Mouse (Mus musculus): Measurements from ENCODE around the gene Agpat1.

Gene Agpat1

DNA sequence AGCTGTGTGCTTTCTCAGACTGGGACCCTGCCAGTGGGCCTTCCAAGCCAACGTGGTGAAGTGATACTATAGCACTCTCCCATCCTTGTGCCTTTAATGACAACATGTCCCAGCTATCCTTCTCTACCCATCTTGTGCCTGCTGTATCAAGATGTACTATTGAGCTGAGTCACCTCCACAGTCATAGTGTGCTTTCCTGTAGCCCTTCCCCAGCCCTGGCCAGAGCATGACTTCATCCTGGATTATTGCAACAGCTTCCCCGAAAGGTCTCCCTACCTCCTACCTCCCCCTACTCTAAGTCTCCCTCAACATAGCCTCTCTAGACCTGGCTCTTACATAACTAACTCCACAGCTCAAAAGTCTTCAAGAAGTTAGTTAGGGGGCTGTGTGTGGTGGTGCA lies 31.6 kb downstream of the Agpat1 start:
- no peak for DNase-seq (ENCODE audit: low spot score)

DNA sequence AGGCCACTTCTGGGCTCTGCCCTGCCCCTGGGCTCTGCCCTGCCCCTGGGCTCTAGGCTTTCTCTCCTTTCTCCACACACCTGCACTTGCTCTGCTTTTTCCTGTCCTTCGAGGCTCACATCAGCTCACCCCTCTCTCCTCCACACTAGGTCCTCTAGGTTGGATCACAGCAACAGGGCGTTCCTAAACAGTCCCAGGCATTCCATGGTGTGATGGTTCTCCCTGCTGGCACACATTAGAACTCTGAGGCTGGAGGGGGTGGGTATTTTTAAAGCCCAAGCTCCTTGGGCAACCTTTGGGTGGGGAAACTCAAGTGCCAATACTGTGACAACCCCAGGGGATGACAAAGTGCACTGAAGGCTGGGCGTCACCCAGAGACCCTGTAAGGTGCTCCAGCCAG lies 33.4 kb downstream of the Agpat1 start:
- DNase-seq (ENCODE audit: low spot score): no peak

DNA sequence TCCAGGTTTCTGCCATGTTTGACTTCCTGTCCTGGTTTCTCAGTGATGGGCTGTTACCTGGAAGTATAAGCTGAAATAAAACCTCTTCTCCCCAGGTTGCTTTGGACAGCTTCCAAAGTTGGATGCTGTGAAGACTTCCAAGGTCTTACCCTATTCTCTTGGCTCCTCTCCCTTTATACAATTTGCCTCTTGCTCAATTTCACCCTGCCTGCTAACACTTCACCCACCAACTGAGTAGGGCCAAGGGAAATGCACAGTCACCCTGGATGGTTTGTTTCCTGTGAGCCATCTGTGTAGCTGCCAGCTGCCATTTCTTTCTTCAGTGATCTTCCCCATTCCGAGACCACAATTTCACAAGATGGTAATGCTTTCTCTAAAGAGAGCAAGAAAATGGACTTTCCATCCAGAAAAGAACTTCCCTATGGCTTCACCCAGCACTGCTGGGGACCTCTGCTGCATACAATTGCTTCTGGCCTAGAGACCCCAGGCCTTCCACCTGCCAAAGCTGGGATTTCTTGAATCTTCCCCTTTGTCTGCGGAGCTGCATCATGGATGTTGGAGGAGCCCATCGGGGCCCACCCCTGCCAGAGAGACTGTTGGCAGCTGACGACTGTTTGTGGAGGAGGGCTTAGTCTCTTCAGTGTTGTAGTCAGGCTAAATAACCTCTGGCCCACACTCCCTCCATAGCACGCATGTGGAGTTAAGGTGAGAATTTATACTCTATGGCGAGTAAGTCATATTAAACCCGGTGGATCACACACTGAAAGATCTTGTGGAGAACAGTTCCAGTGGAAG lies 35.6 kb downstream of the Agpat1 start:
- DNase-seq (ENCODE audit: low spot score): no peak

DNA sequence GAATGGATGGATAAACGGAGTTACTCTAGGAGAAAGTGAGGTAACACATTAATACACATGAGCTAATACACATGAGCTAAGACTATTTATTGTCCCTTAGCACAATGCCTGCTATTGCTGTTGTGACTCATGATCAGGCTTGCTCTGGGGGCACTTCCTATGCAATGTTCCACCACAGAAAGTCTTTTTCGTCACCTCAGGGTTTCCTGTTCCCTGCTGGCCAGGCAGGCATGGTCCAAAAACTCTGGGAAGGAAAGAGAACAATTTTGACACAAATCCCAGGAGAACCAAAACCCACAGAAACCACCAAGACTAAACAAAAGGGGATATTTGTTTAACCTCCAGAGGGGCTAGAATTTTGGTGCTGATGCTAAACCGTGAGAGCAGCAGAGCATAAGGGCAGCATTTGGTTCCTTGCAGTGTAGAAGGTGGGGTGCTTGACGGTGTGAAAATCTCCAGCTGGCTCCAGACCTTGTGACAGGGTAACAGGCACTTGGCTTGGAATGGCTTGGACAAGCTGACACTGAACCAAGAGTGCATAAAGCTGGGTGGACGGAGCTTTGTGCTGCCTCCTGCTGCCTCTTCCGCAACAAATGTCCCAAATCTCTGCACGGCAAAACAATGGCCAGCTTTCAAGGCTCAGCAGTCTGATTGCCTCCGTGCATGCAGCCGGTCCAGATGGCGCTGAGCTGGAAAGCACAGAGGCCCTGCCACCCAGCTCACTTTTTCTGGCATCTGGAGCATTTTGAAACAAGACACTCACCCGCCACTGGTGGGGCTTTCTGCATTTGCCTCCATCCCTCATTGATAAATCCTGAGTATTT lies 36.9 kb downstream of the Agpat1 start:
- DNase-seq (ENCODE audit: low spot score): peak; percentile 69

DNA sequence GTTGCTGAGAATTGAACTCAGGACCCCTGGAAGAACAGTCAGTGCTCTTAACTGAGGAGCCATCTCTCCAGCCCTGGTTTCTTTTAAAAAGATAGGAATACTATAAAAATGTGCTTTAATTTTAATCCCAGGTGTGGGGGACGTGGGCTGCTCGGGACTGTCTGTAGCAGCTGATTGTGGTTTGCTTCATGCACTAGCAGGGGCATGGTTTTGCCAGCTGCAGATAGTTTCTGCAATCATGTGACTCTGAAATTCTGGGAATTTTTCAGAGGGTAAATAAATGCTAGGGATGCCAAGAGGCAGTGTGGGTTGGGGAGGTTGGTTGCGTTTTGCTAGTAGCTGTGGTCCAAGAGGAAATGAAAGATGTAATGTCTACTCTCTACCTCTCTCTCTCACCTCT lies 37.9 kb downstream of the Agpat1 start:
- DNase-seq (ENCODE audit: low spot score): no peak

DNA sequence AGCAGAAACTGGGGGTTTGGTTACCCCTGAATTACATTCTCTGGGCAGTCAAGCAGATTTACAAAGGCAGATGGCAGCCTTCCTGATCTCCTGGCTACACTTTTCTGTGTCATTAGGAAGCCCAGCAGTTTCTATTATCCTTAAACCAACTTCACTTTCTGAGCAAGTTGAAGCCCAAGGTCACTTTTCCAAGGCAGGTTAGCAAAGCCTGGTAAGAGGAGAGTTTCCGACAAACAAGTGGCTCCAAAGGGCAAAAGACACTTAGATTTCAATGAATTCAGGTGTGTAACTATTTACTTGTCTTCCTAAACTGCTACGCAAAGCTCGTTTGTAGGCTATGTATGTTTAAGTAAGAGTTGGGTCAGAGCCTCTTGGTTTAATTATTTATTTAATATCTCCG lies 39.3 kb downstream of the Agpat1 start:
- DNase-seq (ENCODE audit: low spot score): no peak

DNA sequence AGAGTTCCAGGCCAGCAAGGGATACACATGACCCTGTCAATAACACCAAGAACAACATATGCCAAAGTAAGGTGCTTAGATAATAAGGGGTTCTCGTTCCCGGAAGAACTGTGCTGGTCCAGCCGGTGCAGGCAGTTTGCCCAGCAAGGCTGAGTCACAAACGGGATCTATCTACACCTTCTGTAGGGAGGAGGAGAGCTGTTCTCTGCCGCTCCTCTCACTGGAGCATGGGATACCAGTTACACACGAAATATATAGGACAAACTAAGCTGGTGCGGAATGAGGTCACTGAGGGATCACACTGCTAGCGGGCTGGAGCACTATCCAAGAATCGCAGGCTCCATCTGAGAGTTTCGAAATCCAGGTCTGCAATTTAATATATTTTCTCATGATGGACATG lies 39.9 kb downstream of the Agpat1 start:
- DNase-seq (ENCODE audit: low spot score): no peak

DNA sequence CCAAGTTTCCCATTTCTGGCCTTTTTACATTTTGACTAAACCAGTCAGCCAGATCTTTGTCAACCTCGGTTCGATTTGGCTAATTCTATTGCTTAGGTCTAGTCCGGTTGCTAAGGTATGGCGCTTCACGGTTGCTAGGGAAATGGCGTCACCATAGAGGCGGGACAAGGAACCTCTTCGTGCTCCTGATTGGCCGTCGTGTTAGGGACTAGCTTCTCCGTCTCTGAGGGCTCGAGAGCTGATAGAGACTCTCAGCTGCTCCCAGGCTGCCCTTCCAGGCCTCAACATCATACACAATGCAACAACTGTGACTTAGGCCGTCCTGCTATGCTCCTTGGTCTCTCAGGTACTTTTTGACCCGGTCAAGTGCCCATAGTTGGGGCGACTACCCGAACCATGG lies 40.5 kb downstream of the Agpat1 start, which contains the start of gene Fkbpl:
Gene Fkbpl (plus strand): TSS at position 157 of the 400 bp plus-strand sequence.
- DNase-seq (ENCODE audit: low spot score): peak; percentile 99

DNA sequence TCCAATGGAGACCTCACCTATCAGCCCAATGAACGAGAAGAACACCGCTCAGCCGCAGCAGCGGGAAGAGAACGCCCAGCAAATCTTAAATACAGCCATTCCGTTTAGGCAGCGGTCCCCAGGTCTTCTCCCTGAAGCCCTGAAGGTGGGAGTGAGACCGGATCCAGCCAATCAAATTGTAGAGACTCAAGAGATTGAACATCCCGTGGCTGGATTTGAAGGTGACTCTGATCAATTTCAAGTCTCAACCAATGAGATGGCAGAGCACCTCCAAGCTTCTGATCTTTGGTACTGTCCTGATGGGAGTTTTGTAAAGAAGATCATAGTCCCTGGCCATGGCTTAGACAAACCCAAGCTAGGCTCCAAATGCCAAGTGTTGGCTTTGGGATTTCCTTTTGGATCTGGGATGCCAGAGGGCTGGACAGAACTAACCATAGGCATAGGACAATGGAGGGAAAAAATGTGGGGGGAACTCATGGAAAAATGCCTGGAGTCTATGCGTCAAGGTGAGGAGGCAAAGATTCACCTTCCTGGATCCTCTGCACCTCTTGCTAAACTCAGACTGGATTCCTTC lies 41.3 kb downstream of the Agpat1 start:
- DNase-seq (ENCODE audit: low spot score): no peak

DNA sequence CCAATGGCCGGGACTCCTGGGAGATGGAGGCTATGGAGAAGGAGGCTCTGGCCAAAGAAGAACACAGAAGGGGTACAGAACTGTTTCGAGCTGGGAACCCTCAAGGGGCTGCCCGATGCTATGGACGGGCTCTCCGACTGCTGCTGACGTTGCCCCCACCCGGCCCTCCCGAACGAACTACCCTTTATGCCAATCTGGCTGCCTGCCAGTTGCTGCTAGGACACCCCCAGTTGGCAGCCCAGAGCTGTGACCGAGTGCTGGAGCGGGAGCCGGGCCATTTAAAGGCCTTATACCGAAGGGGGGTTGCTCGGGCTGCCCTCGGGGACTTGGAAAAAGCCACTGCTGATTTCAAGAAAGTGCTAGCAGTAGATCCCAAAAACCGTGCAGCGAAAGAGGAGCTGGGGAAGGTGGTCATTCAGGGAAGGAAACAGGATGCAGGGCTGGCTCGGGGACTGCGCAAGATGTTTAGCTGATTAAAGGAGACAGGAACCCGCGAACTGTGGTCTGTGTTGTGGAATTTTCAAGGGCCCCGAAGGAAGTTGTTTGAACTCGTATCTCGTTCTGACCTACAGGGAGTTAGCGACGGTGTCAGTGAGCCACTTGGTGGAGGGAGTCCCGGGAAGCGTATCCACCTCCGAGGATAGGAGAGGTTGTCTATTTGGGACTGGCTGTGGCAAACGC lies 41.9 kb downstream of the Agpat1 start:
- no peak for DNase-seq (ENCODE audit: low spot score)

DNA sequence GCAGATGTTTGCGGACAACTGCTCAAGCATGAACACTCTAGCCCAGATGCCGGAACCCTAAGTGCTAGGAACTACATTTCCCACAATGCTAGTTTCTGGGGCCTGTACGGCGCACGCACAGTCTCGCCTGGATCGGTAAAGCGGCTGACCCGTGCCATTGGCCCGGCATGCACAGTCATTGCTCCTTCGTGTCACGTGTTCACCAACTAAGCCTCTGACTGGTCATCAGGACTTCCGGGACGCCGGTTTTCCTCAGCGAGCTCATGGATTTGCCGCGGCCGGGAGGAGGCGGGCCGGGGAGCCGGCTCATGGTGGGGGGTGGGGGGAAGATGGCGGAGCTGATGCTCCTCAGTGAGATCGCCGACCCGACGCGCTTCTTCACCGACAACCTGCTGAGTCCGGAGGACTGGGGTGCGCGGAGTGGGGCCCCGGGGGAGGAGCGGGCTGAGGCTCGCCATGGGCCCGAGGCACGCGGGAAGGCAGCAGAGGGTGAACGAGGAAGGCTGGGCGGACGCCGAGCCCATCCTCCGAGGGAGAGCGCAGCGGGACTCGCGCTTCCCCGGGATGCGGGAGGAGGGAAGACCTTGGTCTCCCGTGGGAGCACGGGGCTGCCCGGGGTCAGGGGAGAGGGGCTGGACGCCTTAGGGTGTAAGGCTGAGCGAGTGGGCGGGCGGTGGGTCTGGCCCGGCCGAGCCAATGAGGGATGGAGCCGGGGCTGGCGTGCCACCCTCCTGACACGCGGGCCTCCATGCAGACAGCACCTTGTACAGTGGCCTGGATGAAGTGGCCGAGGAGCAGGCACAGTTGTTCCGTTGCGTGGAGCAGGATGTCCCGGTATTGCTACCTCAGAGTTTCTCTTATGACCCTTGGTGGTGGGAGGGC lies 43.1 kb downstream of the Agpat1 start, which contains the start of gene Atf6b:
Gene Atf6b (plus strand): TSS at position 241 of the 882 bp plus-strand sequence.
- DNase-seq (ENCODE audit: low spot score): peak; percentile 98

DNA sequence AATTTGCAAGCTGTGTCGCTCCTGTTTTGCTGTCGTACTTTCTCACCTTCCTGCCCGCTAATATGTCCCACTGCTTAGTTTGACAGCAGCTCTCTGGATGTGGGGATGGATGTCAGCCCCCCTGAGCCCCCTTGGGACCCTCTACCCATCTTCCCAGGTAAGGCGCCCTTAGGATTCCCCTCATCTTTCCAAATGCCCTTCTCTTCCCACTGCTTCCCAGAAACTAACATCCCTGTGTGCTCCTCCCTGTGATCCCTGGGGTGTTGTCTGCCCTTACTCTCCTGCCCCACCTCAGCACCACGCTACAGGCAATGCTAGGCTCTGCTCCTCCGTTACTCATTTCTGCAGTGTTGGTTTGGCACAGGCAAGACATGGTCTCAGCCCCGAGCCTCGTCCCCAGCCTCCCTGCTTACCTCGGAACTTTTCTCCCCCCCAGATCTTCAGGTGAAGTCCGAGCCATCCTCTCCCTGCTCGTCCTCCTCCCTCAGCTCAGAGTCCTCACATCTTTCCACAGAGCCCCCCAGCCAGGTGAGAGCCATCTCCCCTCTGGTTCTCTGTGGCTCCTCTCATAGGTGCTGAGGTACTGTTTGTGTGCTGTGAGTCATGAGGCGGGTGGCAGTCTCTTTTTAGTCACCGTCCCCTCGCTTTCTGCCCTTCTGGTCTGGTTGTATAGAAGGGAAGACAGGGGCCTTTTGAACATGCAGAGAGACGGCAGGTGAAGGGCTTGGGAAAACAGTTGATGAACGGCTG lies 44.3 kb downstream of the Agpat1 start:
- no peak for DNase-seq (ENCODE audit: low spot score)

DNA sequence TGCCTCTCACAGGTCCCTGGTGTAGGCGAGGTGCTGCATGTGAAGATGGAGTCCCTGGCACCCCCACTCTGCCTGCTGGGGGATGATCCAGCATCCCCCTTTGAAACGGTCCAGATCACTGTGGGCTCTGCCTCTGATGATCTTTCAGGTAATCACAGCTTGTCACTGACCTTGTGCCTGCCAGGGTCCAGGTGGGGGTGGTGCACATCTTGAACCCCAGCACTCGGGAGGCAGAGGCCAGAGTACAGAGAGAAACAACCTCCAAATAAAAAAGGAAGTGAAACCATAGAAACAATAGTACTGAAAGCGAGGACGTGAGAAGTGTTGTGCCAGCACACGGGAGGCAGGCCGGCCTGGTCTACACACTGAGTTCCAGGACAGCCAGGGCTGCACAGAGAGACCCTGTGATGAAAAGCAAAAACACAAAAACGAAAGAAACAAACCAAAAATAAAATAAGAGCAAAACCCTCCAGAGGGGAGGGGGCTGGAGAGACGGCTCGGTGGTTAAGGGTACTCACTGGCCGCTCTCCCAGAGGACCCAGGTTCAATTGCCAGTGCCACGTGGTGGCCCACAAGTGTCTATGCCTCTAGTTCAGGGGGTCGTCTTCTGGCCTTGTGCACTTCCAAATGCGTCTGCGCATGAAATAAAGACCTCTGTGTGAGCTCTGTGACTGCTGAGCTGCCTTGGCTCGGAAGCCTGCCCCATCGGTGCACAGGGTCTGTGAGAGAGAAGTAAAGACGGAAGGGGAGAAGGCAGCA lies 45.2 kb downstream of the Agpat1 start:
- DNase-seq (ENCODE audit: low spot score): no peak

DNA sequence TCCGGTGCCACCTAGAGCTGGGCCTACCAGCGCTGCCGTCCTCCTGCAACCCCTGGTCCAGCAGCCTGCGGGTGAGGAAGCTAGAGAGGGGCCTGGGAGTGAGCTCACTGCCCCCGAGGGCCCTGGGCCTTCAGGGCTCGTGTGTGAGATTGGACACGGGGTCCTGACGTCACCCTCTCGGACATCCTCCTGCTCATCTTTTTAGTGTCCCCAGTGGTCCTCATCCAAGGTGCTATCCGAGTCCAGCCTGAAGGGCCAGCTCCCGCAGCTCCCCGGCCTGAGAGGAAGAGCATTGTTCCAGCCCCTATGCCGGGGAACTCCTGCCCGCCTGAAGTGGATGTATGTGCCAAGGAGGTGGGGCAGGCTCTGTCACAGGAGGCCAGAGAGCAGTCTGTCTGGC lies 46.7 kb downstream of the Agpat1 start:
- DNase-seq (ENCODE audit: low spot score): no peak

DNA sequence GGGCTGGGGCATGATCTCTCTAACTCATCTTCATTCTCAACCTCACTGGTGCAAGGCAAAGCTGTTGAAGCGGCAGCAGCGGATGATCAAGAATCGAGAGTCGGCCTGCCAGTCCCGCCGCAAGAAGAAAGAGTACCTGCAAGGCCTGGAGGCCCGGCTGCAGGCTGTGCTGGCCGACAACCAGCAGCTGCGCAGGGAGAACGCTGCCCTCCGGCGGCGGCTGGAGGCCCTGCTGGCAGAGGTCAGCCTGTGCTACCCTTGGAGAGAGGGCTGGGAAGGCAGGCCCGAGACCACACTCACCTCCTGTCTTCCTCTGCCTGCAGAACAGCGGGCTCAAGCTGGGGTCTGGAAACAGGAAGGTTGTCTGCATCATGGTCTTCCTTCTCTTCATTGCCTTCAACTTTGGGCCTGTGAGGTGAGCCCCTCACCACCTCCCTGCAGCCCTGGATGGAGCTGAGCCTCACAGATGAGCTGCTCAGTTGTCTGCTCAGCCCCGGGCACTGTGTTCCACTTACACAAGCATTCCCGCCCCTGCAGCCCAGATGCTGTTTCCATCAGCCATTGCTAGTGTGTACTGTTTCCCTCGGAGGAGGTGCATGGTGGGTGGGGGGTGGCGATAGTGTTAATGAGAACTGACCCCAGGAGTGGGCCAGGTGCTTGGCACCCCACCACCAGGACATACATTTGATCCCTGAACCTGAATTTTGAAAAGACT lies 47.6 kb downstream of the Agpat1 start:
- peak; percentile 64 for DNase-seq (ENCODE audit: low spot score)

DNA sequence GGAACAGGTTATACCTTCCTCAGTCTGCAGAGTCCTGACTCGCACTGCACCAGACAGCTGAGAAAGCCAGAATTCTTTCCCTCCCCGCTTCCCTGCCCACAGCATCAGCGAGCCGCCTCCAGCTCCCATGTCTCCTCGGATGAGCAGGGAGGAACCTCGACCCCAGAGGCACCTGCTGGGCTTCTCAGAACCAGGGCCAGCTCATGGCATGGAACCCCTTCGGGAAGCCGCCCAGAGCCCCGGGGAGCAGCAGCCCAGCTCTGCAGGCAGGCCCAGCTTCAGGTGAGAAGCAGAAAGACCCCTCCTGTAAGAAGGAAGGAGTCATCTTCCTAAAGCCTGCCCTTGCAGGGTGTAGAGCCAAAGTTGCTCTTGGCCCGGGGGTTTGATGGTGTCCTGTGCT lies 48.5 kb downstream of the Agpat1 start:
- DNase-seq (ENCODE audit: low spot score): no peak

DNA sequence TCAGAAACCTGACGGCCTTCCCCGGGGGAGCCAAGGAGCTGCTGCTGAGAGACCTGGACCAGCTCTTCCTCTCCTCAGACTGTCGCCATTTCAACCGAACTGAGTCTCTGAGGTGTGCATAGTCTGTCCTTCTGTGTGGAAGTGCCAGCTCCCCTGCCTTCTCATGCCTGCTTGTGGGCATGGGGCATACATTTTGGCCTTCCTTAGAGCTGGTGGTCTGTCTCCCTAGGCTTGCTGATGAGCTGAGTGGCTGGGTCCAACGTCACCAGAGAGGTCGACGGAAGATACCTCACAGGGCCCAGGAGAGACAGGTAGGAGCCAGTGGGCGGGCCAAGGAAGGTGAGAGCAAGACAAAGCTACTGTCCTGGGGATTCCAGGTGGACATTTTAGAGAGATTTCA lies 48.9 kb downstream of the Agpat1 start:
- no peak for DNase-seq (ENCODE audit: low spot score)

DNA sequence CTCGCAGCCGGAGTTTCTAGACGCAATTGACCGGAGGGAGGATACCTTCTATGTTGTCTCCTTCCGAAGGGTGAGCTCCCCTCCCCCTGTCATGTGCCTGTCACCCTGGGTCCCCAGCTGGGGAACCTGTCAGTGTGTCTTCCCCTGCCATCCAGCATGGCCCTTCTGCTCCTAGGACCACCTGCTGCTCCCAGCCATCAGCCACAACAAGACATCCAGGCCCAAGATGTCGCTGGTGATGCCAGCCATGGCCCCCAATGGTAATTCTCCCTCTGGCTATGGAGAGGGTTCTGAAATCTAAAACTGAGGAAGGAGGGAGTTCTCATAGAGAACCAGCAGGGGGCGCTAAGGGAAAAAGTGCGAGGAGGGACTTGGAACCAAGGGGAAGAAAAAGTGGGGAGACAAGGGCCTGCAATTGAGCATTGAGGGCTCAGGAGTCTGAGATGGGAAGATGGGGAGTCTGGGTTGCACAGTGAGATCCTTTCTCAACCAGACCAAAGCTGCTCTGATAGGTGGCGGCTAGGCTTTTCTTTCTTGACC lies 49.8 kb downstream of the Agpat1 start:
- peak; percentile 78 for DNase-seq (ENCODE audit: low spot score)

DNA sequence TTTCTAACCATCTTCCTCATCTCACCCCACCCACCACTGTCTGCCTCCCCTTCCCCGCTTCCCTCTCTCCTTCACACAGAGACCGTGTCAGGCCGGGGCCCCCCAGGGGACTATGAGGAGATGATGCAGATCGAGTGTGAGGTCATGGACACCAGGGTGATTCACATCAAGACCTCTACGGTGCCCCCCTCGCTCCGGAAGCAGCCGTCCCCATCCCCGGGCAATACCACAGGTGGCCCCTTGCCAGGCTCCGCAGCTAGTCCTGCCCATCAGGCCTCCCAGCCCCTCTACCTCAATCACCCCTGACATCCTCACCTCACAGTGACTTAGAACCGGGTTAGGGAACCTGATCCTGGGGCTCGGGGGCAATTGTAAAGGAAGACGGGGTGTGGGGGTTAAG lies 50.3 kb downstream of the Agpat1 start:
- no peak for DNase-seq (ENCODE audit: low spot score)
